In genomic region chr1:135676247-135676646, GRCm38 (mm10) we compare ENCODE assay signal across 19 mouse cellular contexts. TPM values are rescaled to one million over a fixed set of nuclear protein-coding genes. Genes with fewer than 3 reads are reported as not detected.
A peak's percentile ranks its signal among the peaks of the same experiment; 100 is the strongest.
DNase-seq lines count a peak whose midpoint lies in the region; ATAC-seq and TF ChIP-seq lines count a peak whose summit lies in the region.
"Had no signal": no experiment of that assay in that cellular context is flagged by ENCODE, and none has a peak within 500 bp of the region (broad histone marks: within the 10 kb centered on the region; RNA-seq: fewer than 3 reads in every experiment).

No protein-coding gene starts in this region.

- H3K4me3 ChIP-seq in hindbrain, embryonic 10.5 days, result no peak overlapping the region
- no peak overlapping the region for H3K4me3 ChIP-seq in hindbrain, postnatal 0 days (ENCODE audit: low read length)
- no peak overlapping the region for H3K4me3 ChIP-seq in C2C12 (ENCODE audit: insufficient read depth, poor library complexity, severe bottlenecking)
- H3K4me3 ChIP-seq in myocyte, result no peak overlapping the region
- H3K4me3 ChIP-seq: embryonic facial prominence, embryonic 10.5 days; forebrain, embryonic 13.5 days; heart, embryonic 13.5 days; intestine, embryonic 15.5 days had no signal

- WGBS in hindbrain, embryonic 10.5 days, result 89% methylated on average over 10 of the region's 10 CpGs
- 83% methylated on average over 10 of the region's 10 CpGs for WGBS in hindbrain, postnatal 0 days

- H3K27ac ChIP-seq in hindbrain, embryonic 10.5 days, result 0 out of 2 replicates have a peak overlapping the region, but pooled peaks have one; percentile 57
- no peak overlapping the region for H3K27ac ChIP-seq in hindbrain, postnatal 0 days
- H3K27ac ChIP-seq: forebrain, embryonic 13.5 days; intestine, embryonic 15.5 days had no signal

- DNase-seq in hindbrain, embryonic 10.5 days (ENCODE audit: low spot score), result no peak
- DNase-seq in hindbrain, postnatal 0 days (ENCODE audit: low spot score), result no peak
- DNase-seq in ES-CJ7 (ENCODE audit: low read depth, low spot score), result peak; percentile 34
- no peak for DNase-seq in lung, postnatal 10 days
- DNase-seq in c-Kit-positive CD71-positive TER-119-positive erythroid progenitor cells, embryonic 14.5 days (ENCODE audit: low spot score), result no peak
- DNase-seq: adrenal gland, adult 8-10 months; adrenal gland, postnatal 36 days; cerebellum, adult 11 months; cerebellum, adult 8-10 months; forebrain, postnatal 0 days; gastrocnemius, postnatal 14 days; heart, postnatal 36 days; kidney, adult 18-20 months had no signal

- no peaks in the 10 kb centered on the region for H3K36me3 ChIP-seq in hindbrain, embryonic 10.5 days
- H3K36me3 ChIP-seq in hindbrain, postnatal 0 days (ENCODE audit: insufficient read depth, low read length), result no peaks in the 10 kb centered on the region
- H3K36me3 ChIP-seq in C2C12 (ENCODE audit: control insufficient read depth, insufficient read depth), result peaks cover 6% of the 10 kb centered on the region
- H3K36me3 ChIP-seq in myocyte (ENCODE audit: control insufficient read depth, insufficient read depth), result no peaks in the 10 kb centered on the region
- H3K36me3 ChIP-seq: embryonic facial prominence, embryonic 10.5 days; heart, embryonic 13.5 days; intestine, embryonic 15.5 days had no signal

- H3K9me3 ChIP-seq in hindbrain, embryonic 10.5 days, result no peaks in the 10 kb centered on the region
- no peaks in the 10 kb centered on the region for H3K9me3 ChIP-seq in hindbrain, postnatal 0 days (ENCODE audit: low read length)
- H3K9me3 ChIP-seq: embryonic facial prominence, embryonic 10.5 days; forebrain, embryonic 13.5 days; heart, embryonic 13.5 days; intestine, embryonic 15.5 days had no signal

- H3K4me2 ChIP-seq in hindbrain, postnatal 0 days (ENCODE audit: low read depth, low read length), result no peak overlapping the region
- peak overlapping the region; percentile 67 for H3K4me2 ChIP-seq in myocyte (ENCODE audit: low read depth)
- H3K4me2 ChIP-seq: forebrain, embryonic 13.5 days; heart, embryonic 13.5 days; intestine, embryonic 15.5 days had no signal

- no peak for ATAC-seq in hindbrain, postnatal 0 days
- ATAC-seq: forebrain, embryonic 13.5 days; forebrain, postnatal 0 days; intestine, embryonic 15.5 days had no signal

- no peak for TF ChIP-seq CTCF in hindbrain, postnatal 0 days (IDR thresholded peaks at IDR 0.05; ENCODE audit: low read depth)
- no peak for TF ChIP-seq CTCF in C2C12 (IDR thresholded peaks at IDR 0.05; ENCODE audit: control insufficient read depth, insufficient read depth, insufficient read length)

- no peak for TF ChIP-seq POLR2A in myocyte (IDR thresholded peaks at IDR 0.05; ENCODE audit: insufficient read length, low read depth)

- H3K79me2 ChIP-seq in C2C12 (ENCODE audit: control insufficient read depth, insufficient read depth), result peaks cover 97% of the 10 kb centered on the region
- peaks cover 74% of the 10 kb centered on the region for H3K79me2 ChIP-seq in myocyte (ENCODE audit: control insufficient read depth, insufficient read depth)

- H3ac ChIP-seq in C2C12 (ENCODE audit: control insufficient read depth, insufficient read length, low read depth) (peak overlapping the region; percentile 25), myocyte (ENCODE audit: control insufficient read depth, insufficient read length) (no peak overlapping the region)

- H3K9ac ChIP-seq in hindbrain, postnatal 0 days (replicated peaks; ENCODE audit: low read length), result no peak overlapping the region
- H3K9ac ChIP-seq: forebrain, embryonic 13.5 days; forebrain, postnatal 0 days; heart, embryonic 13.5 days; intestine, embryonic 15.5 days had no signal

- H3K4me1 ChIP-seq in hindbrain, embryonic 10.5 days (replicated peaks), result peaks cover 43% of the 10 kb centered on the region
- H3K4me1 ChIP-seq in hindbrain, postnatal 0 days (ENCODE audit: insufficient read depth, low read length), result peaks cover 14% of the 10 kb centered on the region; the same call in 1 of the 2 replicates
- H3K4me1 ChIP-seq: intestine, embryonic 15.5 days had no signal

- H3K27me3 ChIP-seq in hindbrain, embryonic 10.5 days (ENCODE audit: insufficient read depth, poor library complexity, severe bottlenecking), result 0 out of 2 replicates have a peak, but pooled peaks cover 5% of the 10 kb centered on the region
- H3K27me3 ChIP-seq in hindbrain, postnatal 0 days (ENCODE audit: insufficient read depth, low read length), result no peaks in the 10 kb centered on the region
- H3K27me3 ChIP-seq in C2C12 (ENCODE audit: control insufficient read depth, insufficient read depth, insufficient read length), result no peaks in the 10 kb centered on the region
- no peaks in the 10 kb centered on the region for H3K27me3 ChIP-seq in myocyte (ENCODE audit: control insufficient read depth, insufficient read depth, insufficient read length)
- H3K27me3 ChIP-seq: forebrain, embryonic 13.5 days; heart, embryonic 13.5 days; intestine, embryonic 15.5 days had no signal

- peaks cover 68% of the 10 kb centered on the region for H3K79me3 ChIP-seq in C2C12 (ENCODE audit: low read depth)

TF ChIP-seq in C2C12, 6 proteins besides CTCF, POLR2A, EP300 and RAD21:
- TF ChIP-seq MYOG (IDR thresholded peaks at IDR 0.05; ENCODE audit: control insufficient read depth, extremely low read depth, insufficient read length), result no peak
TF ChIP-seq in C2C12: peak in this region for 0.

TF ChIP-seq in myocyte, 11 proteins besides CTCF, POLR2A, EP300 and RAD21:
- TF ChIP-seq MYOG (IDR thresholded peaks at IDR 0.05; ENCODE audit: control insufficient read depth in 1 of 3, insufficient read depth in 1 of 3, insufficient read length in 2 of 3, low read depth in 2 of 3), result no peak
- TF ChIP-seq USF1 (IDR thresholded peaks at IDR 0.05; ENCODE audit: low read depth), result no peak
- TF ChIP-seq MYOD1 (IDR thresholded peaks at IDR 0.05; ENCODE audit: control insufficient read depth in 1 of 3, insufficient read length in 2 of 3, low read depth in 2 of 3), result no peak
- no peak for TF ChIP-seq CEBPB (IDR thresholded peaks at IDR 0.05; ENCODE audit: insufficient read depth, poor library complexity, severe bottlenecking)
- TF ChIP-seq POLR2AphosphoS2 (IDR thresholded peaks at IDR 0.05; ENCODE audit: insufficient read length, low read depth), result no peak
- TF ChIP-seq E2F4 (IDR thresholded peaks at IDR 0.05; ENCODE audit: insufficient read depth), result no peak
- no peak for TF ChIP-seq REST (IDR thresholded peaks at IDR 0.05; ENCODE audit: insufficient read depth, insufficient read length)
- no peak for TF ChIP-seq TCF12 (IDR thresholded peaks at IDR 0.05; ENCODE audit: insufficient read depth, poor library complexity, severe bottlenecking)
- TF ChIP-seq MAX (IDR thresholded peaks at IDR 0.05; ENCODE audit: low read depth), result no peak
- no peak for TF ChIP-seq TCF3 (IDR thresholded peaks at IDR 0.05; ENCODE audit: insufficient read length, low read depth)
- no peak for TF ChIP-seq SRF (IDR thresholded peaks at IDR 0.05; ENCODE audit: control insufficient read depth, insufficient read length, low read depth)

RNA-seq across cellular contexts. Expression of gene Csrp1, which starts 43.6 kb away (rescaled TPM):
- 51.0 and 56.2 TPM in 2 replicates for polyA plus RNA-seq in hindbrain, embryonic 10.5 days (2016; fragmentation: Nextera tagmentation; extraction: Ambion mirVana)
- 93.1 and 95.2 TPM in 2 replicates for total RNA-seq in hindbrain, postnatal 0 days (2014; rRNA removed)
- 33.0 and 35.2 TPM in 2 replicates for polyA plus RNA-seq in hindbrain, postnatal 0 days (2015; fragmentation: Nextera tagmentation; extraction: Ambion mirVana)
- polyA plus RNA-seq in C2C12 (2012; fragmentation: generic; extraction: Trizol), result 427 TPM
- polyA plus RNA-seq in myocyte (2012; fragmentation: generic; extraction: Trizol), result 219 TPM
